Mouse (Mus musculus): Measurements from ENCODE around the gene Palm3. TPM values are rescaled to one million over a fixed set of nuclear protein-coding genes. Genes with fewer than 3 reads are reported as not detected.

Gene Palm3
- polyA plus RNA-seq (2012; rRNA removed) (0.11 and 0.19 TPM in 2 replicates), polyA plus RNA-seq (2014; fragmentation: Nextera tagmentation; extraction: Ambion mirVana) (0.09 TPM in 1 of 2 replicates, not detected in the other)

GRCm38 (mm10) chr8:84021096-84021495 is at the start of gene Palm3:
Gene Palm3 (plus strand): TSS chr8:84021471.
- Histone ChIP-seq H3K4me1 (replicated peaks; ENCODE audit: control insufficient read depth in 2 of 2, insufficient read depth in 2 of 2, low read length in 1 of 2) (peaks cover 0 to 2% of the 10 kb centered on the region in 2 experiments; a peak in 1 of 4 replicates), H3K27ac (no peak within 1 kb of the TSS), H3K27me3 (ENCODE audit: control insufficient read depth, insufficient read depth, low read length) (peaks cover 32% of the 10 kb centered on the region), H3K9ac (replicated peaks) (no peak within 1 kb of the TSS), H3K9me3 (ENCODE audit: control insufficient read depth, low read length) (no peaks in the 10 kb centered on the region), H3K36me3 (replicated peaks; ENCODE audit: control insufficient read depth, insufficient read depth, low read depth) (no peaks in the 10 kb centered on the region), H3K4me2 (ENCODE audit: low read depth) (no peak within 1 kb of the TSS), H3K4me3 (ENCODE audit: insufficient read depth in 1 of 2, low read depth in 2 of 2, low read length in 2 of 2) (no peak within 1 kb of the TSS)
- 15% methylated on average over 18 of the region's 18 CpGs for WGBS (ENCODE audit: insufficient replicate concordance)
- ATAC-seq (ENCODE audit: insufficient read depth) = no peak
- no peak for TF ChIP-seq CTCF (IDR thresholded peaks at IDR 0.05; ENCODE audit: low read depth)
- TF ChIP-seq EP300 (IDR thresholded peaks at IDR 0.05; ENCODE audit: low read depth) = no peak
- no peak for DNase-seq (ENCODE audit: low read depth in 3 of 3, low spot score in 3 of 3)

DNA sequence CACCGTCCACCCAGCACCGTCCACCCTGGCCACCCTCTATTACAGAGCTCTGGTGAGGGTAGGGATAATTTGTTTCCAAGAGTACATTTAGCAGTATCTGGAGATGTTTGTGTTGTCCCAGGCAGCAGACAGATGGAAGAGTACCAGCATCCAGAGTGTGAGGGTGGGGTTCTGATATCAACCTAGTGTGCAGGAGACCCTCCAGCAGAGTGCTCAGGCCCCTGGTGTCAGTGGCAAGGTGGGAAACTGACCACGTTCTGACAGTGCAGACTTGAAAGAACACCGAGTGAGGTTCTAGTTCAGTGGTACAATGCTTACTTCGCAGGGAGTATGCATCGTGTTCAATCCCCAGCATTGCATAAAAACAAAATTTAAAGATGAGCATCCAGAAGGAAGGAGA is 49.6 kb upstream of the Palm3 start:
- Histone ChIP-seq H3K9me3 (ENCODE audit: control insufficient read depth, low read length) (no peaks in the 10 kb centered on the region), H3K9ac (replicated peaks) (peak overlapping the region; percentile 65; the same call in 1 of the 2 replicates), H3K27ac (peak overlapping the region; percentile 24), H3K4me1 (replicated peaks; ENCODE audit: control insufficient read depth in 2 of 2, insufficient read depth in 2 of 2, low read length in 1 of 2) (peaks cover 0 to 13% of the 10 kb centered on the region in 2 experiments; a peak in 3 of 4 replicates), H3K27me3 (ENCODE audit: control insufficient read depth, insufficient read depth, low read length) (no peaks in the 10 kb centered on the region), H3K4me3 (ENCODE audit: insufficient read depth in 1 of 2, low read depth in 2 of 2, low read length in 2 of 2) (peak overlapping the region; percentile 18 to 68; a peak in 2 of 4 replicates), H3K36me3 (replicated peaks; ENCODE audit: control insufficient read depth, insufficient read depth, low read depth) (peaks cover 41% of the 10 kb centered on the region), H3K4me2 (ENCODE audit: low read depth) (peak overlapping the region; percentile 89)
- TF ChIP-seq CTCF (IDR thresholded peaks at IDR 0.05; ENCODE audit: low read depth) (no peak), EP300 (IDR thresholded peaks at IDR 0.05; ENCODE audit: low read depth) (no peak)
- 76% methylated on average over 6 of the region's 6 CpGs for WGBS (ENCODE audit: insufficient replicate concordance)
- ATAC-seq (ENCODE audit: insufficient read depth) (no peak), DNase-seq (ENCODE audit: low read depth in 3 of 3, low spot score in 3 of 3) (no peak)

GRCm38 (mm10) chr8:83972150-83973120 is 48.8 kb upstream of the Palm3 start, which contains the start of gene Prkaca:
Gene Prkaca (plus strand): TSS chr8:83972993.
- H3K4me1 ChIP-seq (replicated peaks; ENCODE audit: control insufficient read depth in 2 of 2, insufficient read depth in 2 of 2, low read length in 1 of 2) = peaks cover 0 to 17% of the 10 kb centered on the region in 2 experiments; a peak in 3 of 4 replicates
- no peaks in the 10 kb centered on the region for H3K9me3 ChIP-seq (ENCODE audit: control insufficient read depth, low read length)
- WGBS (ENCODE audit: insufficient replicate concordance) = under 1% methylated on average over 89 of the region's 94 CpGs
- ATAC-seq (ENCODE audit: insufficient read depth) = peak; percentile 99
- H3K4me2 ChIP-seq (ENCODE audit: low read depth) = peak within 1 kb of the TSS; percentile 99
- H3K27me3 ChIP-seq (ENCODE audit: control insufficient read depth, insufficient read depth, low read length) = no peaks in the 10 kb centered on the region
- peaks cover 34% of the 10 kb centered on the region for H3K36me3 ChIP-seq (replicated peaks; ENCODE audit: control insufficient read depth, insufficient read depth, low read depth)
- no peak for TF ChIP-seq CTCF (IDR thresholded peaks at IDR 0.05; ENCODE audit: low read depth)
- TF ChIP-seq EP300 (IDR thresholded peaks at IDR 0.05; ENCODE audit: low read depth) = no peak
- peak within 1 kb of the TSS; percentile 24 for H3K27ac ChIP-seq
- H3K9ac ChIP-seq (replicated peaks) = peak within 1 kb of the TSS; percentile 75
- H3K4me3 ChIP-seq (ENCODE audit: insufficient read depth in 1 of 2, low read depth in 2 of 2, low read length in 2 of 2) = peak within 1 kb of the TSS; percentile 73 to 84
- DNase-seq (ENCODE audit: low read depth in 3 of 3, low spot score in 3 of 3) = peak; percentile 97 to 98 (median 98)

GRCm38 (mm10) chr8:83973161-83974031 is 47.9 kb upstream of the Palm3 start:
- H3K27ac ChIP-seq = no peak overlapping the region
- no peaks in the 10 kb centered on the region for H3K27me3 ChIP-seq (ENCODE audit: control insufficient read depth, insufficient read depth, low read length)
- peak; percentile 34 for ATAC-seq (ENCODE audit: insufficient read depth)
- H3K36me3 ChIP-seq (replicated peaks; ENCODE audit: control insufficient read depth, insufficient read depth, low read depth) = peaks cover 24% of the 10 kb centered on the region
- peaks cover 0 to 19% of the 10 kb centered on the region in 2 experiments; a peak in 3 of 4 replicates for H3K4me1 ChIP-seq (replicated peaks; ENCODE audit: control insufficient read depth in 2 of 2, insufficient read depth in 2 of 2, low read length in 1 of 2)
- peak overlapping the region; percentile 99 for H3K4me2 ChIP-seq (ENCODE audit: low read depth)
- H3K9me3 ChIP-seq (ENCODE audit: control insufficient read depth, low read length) = no peaks in the 10 kb centered on the region
- TF ChIP-seq EP300 (IDR thresholded peaks at IDR 0.05; ENCODE audit: low read depth) = no peak
- TF ChIP-seq CTCF (IDR thresholded peaks at IDR 0.05; ENCODE audit: low read depth) = no peak
- 7% methylated on average over 37 of the region's 37 CpGs for WGBS (ENCODE audit: insufficient replicate concordance)
- H3K9ac ChIP-seq (replicated peaks) = peak overlapping the region; percentile 75
- no peak for DNase-seq (ENCODE audit: low read depth in 3 of 3, low spot score in 3 of 3)
- peak overlapping the region; percentile 73 to 84 for H3K4me3 ChIP-seq (ENCODE audit: insufficient read depth in 1 of 2, low read depth in 2 of 2, low read length in 2 of 2)

Data from liver, embryonic 14.5 days (tissue).